Mouse (Mus musculus): ENCODE measurements around the gene Camkk1.

The Camkk1 gene

GRCm38 (mm10) chr11:73018471-73019146 lies at the start of gene Camkk1:
Gene Camkk1 (plus strand): TSS chr11:73019008.
- peak; percentile 96 for DNase-seq (ENCODE audit: low spot score in 2 of 2)

GRCm38 (mm10) chr11:72974995-72975503 lies 43.8 kb upstream of the Camkk1 start:
- no peak for DNase-seq (ENCODE audit: low spot score in 2 of 2)

DNA sequence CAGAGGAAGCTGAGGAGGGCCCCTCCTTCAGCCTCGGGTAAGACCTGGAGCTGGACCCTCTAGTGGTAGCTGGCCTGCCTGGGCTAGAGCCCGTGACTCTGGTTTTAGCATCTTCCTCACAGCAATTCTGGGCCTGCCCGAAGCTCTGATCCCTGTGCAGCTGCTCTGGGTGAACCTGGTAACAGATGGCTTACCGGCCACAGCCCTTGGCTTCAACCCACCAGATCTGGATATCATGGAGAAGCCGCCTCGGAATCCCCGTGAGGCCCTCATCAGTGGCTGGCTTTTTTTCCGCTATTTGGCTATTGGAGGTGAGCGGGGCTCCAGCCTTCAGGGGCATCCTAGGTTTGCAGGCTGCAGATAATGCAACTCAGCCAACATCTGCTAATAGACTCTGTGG lies 36.3 kb upstream of the Camkk1 start:
- DNase-seq (ENCODE audit: low spot score in 2 of 2): no peak

GRCm38 (mm10) chr11:72983283-72983682 lies 35.5 kb upstream of the Camkk1 start:
- DNase-seq (ENCODE audit: low spot score in 2 of 2): no peak

DNA sequence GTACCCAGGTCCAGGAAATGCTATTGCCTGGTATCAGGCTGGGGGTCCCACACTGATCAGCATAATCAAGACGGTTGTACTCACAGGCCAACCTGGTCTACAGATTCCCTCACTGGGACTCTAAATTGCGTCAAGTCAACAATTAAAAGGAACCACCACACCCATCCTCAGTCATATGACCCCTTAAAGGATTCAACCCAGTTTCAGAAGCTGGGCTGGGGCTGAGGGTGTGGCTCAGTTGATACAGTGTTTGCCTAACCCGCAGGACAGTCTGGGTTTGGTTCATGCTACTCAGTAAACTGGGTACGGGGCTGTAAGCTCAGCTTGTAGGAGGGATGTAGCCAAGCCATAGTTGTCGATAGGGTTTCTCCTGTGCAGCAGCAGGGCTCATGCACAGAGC lies 32.1 kb upstream of the Camkk1 start:
- no peak for DNase-seq (ENCODE audit: low spot score in 2 of 2)

DNA sequence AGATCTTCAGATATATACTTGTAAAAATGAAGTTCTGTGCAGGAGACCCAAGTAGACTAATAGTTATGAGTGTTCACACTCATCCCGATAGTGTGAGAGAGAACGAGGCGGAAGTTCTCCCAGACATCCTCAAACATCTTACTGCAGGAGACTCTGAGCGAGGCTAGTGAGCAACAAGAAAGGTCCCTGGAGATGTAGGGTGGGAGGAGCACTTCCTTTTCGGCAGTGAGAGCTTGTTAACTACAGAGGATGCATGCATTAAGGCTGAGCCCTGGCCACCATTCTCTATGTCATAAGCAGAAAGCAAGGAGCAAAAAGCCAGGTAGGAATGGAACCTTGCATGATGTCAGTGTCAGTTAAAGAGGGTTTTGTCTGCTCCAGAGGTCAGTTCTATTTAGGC lies 31.6 kb upstream of the Camkk1 start:
- DNase-seq (ENCODE audit: low spot score in 2 of 2): no peak

DNA sequence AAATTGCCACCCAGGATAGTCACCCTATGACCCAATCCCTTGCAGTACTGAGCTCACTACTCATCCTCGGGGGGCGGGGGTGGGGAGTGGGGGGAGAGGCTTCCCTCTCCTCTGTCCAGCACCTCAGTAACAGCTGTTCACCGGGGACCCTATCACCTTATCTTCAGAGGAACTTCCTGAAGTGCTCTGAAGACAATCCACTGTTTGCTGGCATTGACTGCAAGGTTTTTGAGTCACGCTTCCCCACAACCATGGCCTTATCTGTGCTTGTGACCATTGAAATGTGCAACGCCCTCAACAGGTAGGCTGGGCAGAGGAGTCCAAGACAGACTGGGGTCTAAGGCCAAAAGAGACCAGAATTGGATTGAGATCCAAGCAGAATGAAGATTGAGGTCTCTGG lies 31.0 kb upstream of the Camkk1 start:
- DNase-seq (ENCODE audit: low spot score in 2 of 2): no peak

DNA sequence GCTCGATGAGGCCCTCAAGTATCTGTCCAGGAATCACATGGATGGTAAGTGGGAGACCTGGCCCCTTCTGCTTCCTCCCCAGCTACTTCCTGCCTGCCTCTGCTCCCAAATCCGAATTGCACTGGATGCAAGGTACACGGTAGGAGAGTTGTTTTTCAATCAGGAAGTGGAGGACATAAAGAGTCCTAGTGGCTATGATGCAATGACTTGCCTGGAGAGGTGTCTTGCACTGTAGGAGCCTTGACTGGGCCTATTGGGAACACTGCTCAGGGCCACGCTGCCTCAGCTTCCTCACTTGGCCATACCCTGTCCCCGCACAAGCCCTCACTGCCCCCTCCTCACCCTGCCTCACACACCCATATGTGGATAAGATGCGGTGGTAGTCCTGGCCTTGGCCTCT lies 29.8 kb upstream of the Camkk1 start:
- DNase-seq (ENCODE audit: low spot score in 2 of 2): no peak

GRCm38 (mm10) chr11:72990688-72991087 lies 28.1 kb upstream of the Camkk1 start:
- no peak for DNase-seq (ENCODE audit: low spot score in 2 of 2)

- no peak for DNase-seq (ENCODE audit: low spot score in 2 of 2)
These were observed 26.8 kb upstream of the Camkk1 start for GRCm38 (mm10) chr11:72991961-72992360.

- DNase-seq (ENCODE audit: low spot score in 2 of 2): no peak
These were observed 22.5 kb upstream of the Camkk1 start for GRCm38 (mm10) chr11:72996346-72996745.

- DNase-seq (ENCODE audit: low spot score in 2 of 2): no peak
These were observed 22.0 kb upstream of the Camkk1 start for GRCm38 (mm10) chr11:72996781-72997180.

DNA sequence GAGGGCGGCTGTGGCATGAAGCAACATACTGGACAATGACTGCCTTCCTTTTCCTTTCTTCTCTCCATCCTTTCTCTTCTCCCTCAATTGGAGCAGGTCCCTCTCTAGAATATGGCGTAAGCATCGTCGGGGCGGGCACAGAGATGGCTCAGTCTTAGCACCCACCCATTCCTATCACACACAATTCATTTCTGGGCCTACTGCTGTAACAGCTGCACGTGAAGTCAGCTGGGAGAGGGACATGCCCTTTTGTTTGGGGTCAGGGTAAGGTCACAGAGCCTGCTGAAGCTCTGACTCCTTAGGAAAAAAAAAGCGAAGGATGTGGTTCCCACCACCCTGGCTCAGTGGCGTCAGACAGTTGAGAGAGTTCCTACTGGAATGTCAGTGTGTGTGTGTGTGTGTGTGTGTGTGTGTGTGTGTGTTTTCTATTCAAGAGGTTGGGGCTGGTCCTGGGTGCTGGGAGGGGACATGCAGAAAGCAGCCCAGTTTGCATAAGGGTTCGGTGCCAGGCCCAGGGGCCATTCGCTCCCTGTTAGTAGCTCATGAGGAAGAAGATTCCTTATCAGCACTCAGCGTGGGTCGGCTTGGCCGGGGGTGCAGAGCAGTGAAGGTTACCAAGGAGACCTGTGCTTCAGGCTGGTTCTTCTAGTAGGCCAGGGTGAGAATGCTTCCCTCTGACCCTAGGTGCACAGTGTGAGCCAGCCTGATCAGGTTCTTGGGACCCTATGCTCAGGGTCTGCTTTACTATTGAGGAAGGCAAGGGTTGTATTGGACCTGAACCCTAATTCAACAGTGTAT lies 21.1 kb upstream of the Camkk1 start:
- DNase-seq (ENCODE audit: low spot score in 2 of 2): no peak

GRCm38 (mm10) chr11:72998771-72999170 lies 20.0 kb upstream of the Camkk1 start, which contains the start of gene P2rx1:
Gene P2rx1 (plus strand): TSS chr11:72999103.
- peak in 1 of 2 experiments; percentile 45 for DNase-seq (ENCODE audit: low spot score in 2 of 2)

DNA sequence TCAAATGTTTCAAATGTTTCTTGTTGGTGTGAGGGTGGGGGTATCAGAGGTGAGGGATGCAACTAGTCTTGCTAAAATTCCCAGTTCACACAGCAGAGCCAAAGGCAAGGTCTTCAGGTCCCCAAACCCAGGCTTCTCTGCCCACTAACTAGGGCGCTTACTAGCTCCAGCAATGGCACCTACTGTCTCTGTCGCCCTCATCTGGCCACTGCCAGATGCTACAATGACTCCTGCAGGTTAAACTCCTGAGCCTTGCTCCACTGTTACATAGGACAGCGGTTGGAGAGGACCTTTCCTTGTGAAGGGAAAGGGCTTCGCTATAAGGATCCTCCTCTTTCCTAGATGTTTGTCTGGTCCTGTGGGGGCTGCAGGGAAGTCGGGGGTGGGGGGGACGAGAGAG lies 17.8 kb upstream of the Camkk1 start:
- peak; percentile 62 to 76 for DNase-seq (ENCODE audit: low spot score in 2 of 2)

GRCm38 (mm10) chr11:73006377-73006776 lies 12.4 kb upstream of the Camkk1 start:
- DNase-seq (ENCODE audit: low spot score in 2 of 2): peak in 1 of 2 experiments; percentile 64

DNA sequence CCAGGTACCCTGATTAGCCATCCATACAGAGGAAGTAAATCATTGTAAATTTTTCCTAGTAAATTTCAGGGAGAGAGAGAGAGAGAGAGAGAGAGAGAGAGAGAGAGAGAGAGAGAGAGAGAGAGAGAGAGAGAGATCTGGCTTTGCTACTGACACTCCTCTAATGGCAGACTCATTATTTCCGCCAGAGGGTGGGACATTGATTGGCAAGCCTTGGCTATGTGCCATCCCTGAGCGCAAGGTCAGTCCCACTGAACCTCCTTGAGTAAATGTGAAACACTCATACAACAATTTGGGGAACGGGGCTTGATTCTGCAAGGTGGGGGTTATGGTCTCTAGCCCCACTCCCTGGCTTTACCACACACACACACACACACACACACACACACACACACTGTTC lies 11.7 kb upstream of the Camkk1 start:
- DNase-seq (ENCODE audit: low spot score in 2 of 2): no peak

DNA sequence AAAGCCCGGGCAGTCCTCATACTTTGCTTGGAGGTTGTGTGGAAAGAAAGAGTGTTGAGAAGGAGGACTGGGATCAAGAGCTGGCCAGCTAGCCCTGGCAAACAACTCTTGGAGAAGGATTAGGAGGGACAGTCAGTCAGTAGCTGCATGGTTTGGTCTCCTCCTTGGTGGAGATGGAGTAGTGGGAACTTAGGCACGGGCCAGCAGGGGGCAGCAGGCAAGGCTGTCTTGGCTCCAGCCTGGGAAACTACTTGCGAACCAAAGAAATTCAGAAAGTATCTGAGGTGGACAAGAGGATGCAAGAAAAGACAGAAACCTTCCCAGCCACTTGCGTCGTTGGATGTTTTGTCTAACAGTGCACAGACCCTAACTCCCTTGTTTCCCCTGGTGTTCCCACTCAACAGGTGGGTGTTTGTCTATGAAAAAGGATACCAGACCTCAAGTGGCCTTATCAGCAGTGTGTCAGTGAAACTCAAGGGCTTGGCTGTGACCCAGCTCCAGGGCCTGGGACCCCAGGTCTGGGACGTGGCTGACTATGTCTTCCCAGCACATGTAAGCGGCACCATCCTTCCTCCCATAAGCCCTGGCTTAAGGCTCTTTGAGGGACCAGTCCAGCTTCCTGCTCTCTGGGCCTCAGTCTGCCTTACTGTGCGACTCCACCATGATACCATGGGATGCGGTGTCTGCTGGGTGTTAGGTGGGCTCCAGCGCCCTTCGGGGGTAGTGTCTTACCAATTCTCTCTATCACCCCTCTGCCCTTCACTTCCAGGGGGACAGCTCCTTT lies 10.9 kb upstream of the Camkk1 start:
- peak in 1 of 2 experiments; percentile 67 for DNase-seq (ENCODE audit: low spot score in 2 of 2)

DNA sequence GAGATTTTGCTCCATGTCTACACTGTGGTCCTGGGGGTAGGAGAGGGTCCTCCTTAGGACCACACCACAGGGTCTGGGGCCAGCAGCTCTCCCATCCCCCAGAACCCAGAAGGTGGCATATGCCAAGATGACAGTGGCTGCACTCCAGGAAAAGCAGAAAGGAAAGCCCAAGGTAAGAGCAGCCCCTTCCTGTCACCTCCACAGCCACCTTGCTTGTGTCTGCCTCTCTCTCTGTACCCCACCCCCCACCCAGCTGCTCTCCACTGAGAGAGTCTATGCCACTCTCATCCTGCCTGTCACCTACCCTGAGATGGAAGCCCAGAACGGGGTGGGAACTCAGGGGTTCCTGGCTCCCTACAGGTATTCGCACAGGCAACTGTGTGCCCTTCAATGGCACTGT lies 10.0 kb upstream of the Camkk1 start:
- no peak for DNase-seq (ENCODE audit: low spot score in 2 of 2)

DNA sequence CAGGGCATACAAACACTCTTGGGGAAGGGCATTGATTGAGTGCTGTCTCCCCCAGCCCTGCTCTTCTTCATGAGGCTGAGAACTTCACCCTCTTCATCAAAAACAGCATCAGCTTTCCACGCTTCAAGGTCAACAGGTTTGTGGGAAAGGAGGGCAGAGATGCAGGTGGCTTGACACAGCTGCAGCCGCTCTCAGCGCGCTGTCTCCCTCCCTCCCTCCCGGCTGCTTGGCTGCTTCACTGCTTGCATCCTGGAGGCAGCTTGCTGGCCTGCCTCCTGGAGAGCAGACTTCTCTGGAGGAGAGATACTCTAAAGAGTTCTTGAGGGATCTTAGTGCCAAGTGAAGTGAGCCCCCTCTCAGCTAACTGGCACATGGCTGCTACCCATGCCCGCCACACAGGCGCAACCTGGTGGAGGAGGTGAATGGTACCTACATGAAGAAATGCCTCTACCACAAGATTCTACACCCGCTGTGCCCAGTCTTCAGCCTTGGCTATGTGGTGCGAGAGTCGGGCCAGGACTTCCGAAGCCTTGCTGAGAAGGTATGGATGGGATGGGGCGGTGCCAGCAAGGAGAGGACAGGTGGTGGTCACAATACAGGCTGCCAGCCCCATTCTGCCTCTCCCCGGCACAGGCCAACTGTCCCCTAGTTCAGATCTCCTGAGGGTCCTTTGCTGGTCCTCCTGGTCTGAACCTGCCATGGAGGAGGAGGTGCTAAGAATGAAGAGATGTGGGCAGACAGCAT lies 9.1 kb upstream of the Camkk1 start:
- DNase-seq (ENCODE audit: low spot score in 2 of 2): no peak

- no peak for DNase-seq (ENCODE audit: low spot score in 2 of 2)
These were observed 4.8 kb upstream of the Camkk1 start for GRCm38 (mm10) chr11:73013981-73014380.
